Mouse (Mus musculus): ENCODE results near the gene Adi1. TPM values are rescaled to one million over a fixed set of nuclear protein-coding genes. Genes with fewer than 3 reads are reported as not detected.
A peak's percentile ranks its signal among the peaks of the same experiment; 100 is the strongest.

Adi1 gene
- total RNA-seq (2021) = 10 to 100 TPM; 11.9 to 15.9 TPM

GRCm38 (mm10) chr12:28675121-28675924, at the start of gene Adi1:
Adi1 (plus strand) TSS chr12:28675231.
- intact Hi-C loops (cut with DNase I) = no loop called here
- peak; percentile 86 to 92 for DNase-seq (ENCODE audit: extremely low spot score in 1 of 2, low spot score in 2 of 2)

GRCm38 (mm10) chr12:28625407-28625806, 49.6 kb upstream of the Adi1 start:
- intact Hi-C loops (cut with DNase I) = no loop called here
- no peak for DNase-seq (ENCODE audit: extremely low spot score in 1 of 2, low spot score in 2 of 2)

GRCm38 (mm10) chr12:28627092-28627491, 47.9 kb upstream of the Adi1 start:
- intact Hi-C loops (cut with DNase I) = no loop called here
- no peak for DNase-seq (ENCODE audit: extremely low spot score in 1 of 2, low spot score in 2 of 2)

- intact Hi-C loops (cut with DNase I) = no loop called here
- DNase-seq (ENCODE audit: extremely low spot score in 1 of 2, low spot score in 2 of 2) = no peak
Measured at GRCm38 (mm10) chr12:28628436-28628835, 46.6 kb upstream of the Adi1 start.

GRCm38 (mm10) chr12:28635058-28635534, 39.9 kb upstream of the Adi1 start:
- DNase-seq (ENCODE audit: extremely low spot score in 1 of 2, low spot score in 2 of 2) = no peak
- intact Hi-C loops (cut with DNase I) = no loop called here

GRCm38 (mm10) chr12:28635535-28636476, 39.2 kb upstream of the Adi1 start, which contains the start of gene Rps7:
Rps7 (minus strand) TSS chr12:28635953.
- intact Hi-C loops (cut with DNase I) = no loop called here
- peak; percentile 93 to 94 for DNase-seq (ENCODE audit: extremely low spot score in 1 of 2, low spot score in 2 of 2)

- no peak for DNase-seq (ENCODE audit: extremely low spot score in 1 of 2, low spot score in 2 of 2)
- intact Hi-C loops (cut with DNase I) = no loop called here
Measured at GRCm38 (mm10) chr12:28636543-28636942, 38.5 kb upstream of the Adi1 start.

GRCm38 (mm10) chr12:28638778-28639177, 36.3 kb upstream of the Adi1 start:
- DNase-seq (ENCODE audit: extremely low spot score in 1 of 2, low spot score in 2 of 2) = no peak
- intact Hi-C loops (cut with DNase I) = no loop called here

GRCm38 (mm10) chr12:28649141-28650110, 25.6 kb upstream of the Adi1 start, which contains the start of gene Rnaseh1:
Rnaseh1 (plus strand) TSS chr12:28649602.
- intact Hi-C loops (cut with DNase I) = no loop called here
- peak; percentile 88 to 95 for DNase-seq (ENCODE audit: extremely low spot score in 1 of 2, low spot score in 2 of 2)

- DNase-seq (ENCODE audit: extremely low spot score in 1 of 2, low spot score in 2 of 2) = no peak
- intact Hi-C loops (cut with DNase I) = no loop called here
Measured at GRCm38 (mm10) chr12:28662628-28663027, 12.4 kb upstream of the Adi1 start.

- intact Hi-C loops (cut with DNase I) = no loop called here
- DNase-seq (ENCODE audit: extremely low spot score in 1 of 2, low spot score in 2 of 2) = no peak
Measured at GRCm38 (mm10) chr12:28666734-28667133, 8.3 kb upstream of the Adi1 start.

GRCm38 (mm10) chr12:28667287-28667686, 7.7 kb upstream of the Adi1 start:
- intact Hi-C loops (cut with DNase I) = no loop called here

GRCm38 (mm10) chr12:28674038-28674720, 852 bp upstream of the Adi1 start:
- DNase-seq (ENCODE audit: extremely low spot score in 1 of 2, low spot score in 2 of 2) = no peak
- intact Hi-C loops (cut with DNase I) = no loop called here

More at GRCm38 (mm10) chr12:28667287-28667686, 7.7 kb upstream of the Adi1 start:
- DNase-seq (ENCODE audit: extremely low spot score in 1 of 2, low spot score in 2 of 2) = no peak

- intact Hi-C loops (cut with DNase I) = no loop called here
- no peak for DNase-seq (ENCODE audit: extremely low spot score in 1 of 2, low spot score in 2 of 2)
Measured at GRCm38 (mm10) chr12:28675925-28676209, 836 bp downstream of the Adi1 start.

- intact Hi-C loops (cut with DNase I) = no loop called here
- DNase-seq (ENCODE audit: extremely low spot score in 1 of 2, low spot score in 2 of 2) = no peak
Measured at GRCm38 (mm10) chr12:28684674-28685073, 9.6 kb downstream of the Adi1 start.

- intact Hi-C loops (cut with DNase I) = no loop called here
- no peak for DNase-seq (ENCODE audit: extremely low spot score in 1 of 2, low spot score in 2 of 2)
Measured at GRCm38 (mm10) chr12:28685771-28686170, 10.7 kb downstream of the Adi1 start.

GRCm38 (mm10) chr12:28686199-28686879, 11.3 kb downstream of the Adi1 start:
- DNase-seq (ENCODE audit: extremely low spot score in 1 of 2, low spot score in 2 of 2) = no peak
- intact Hi-C loops (cut with DNase I) = no loop called here

Data from left cerebral cortex, postnatal 10 days (tissue).